Mouse (Mus musculus) telencephalon, adult 2 months (tissue): Measurements from ENCODE around the gene Tat.

ENCODE experiments used
- DNase-seq: peaks from one replicate; pipeline ENCODE4 v3.0.0-alpha.2; 2011; ENCODE audit warnings: low read depth, low spot score

The Tat gene

GRCm38 (mm10) chr8:109990224-109990623, at the start of gene Tat:
TSS of gene Tat (plus strand) at chr8:109990437.
- DNase-seq, result no peak

GRCm38 (mm10) chr8:109941606-109942360, 48.5 kb upstream of the Tat start:
- no peak for DNase-seq

GRCm38 (mm10) chr8:109945153-109945632, 45.0 kb upstream of the Tat start:
- no peak for DNase-seq

- no peak for DNase-seq
Measured at GRCm38 (mm10) chr8:109945694-109946093, 44.5 kb upstream of the Tat start.

GRCm38 (mm10) chr8:109946272-109946671, 44.0 kb upstream of the Tat start:
- no peak for DNase-seq

GRCm38 (mm10) chr8:109947447-109948284, 42.6 kb upstream of the Tat start:
- DNase-seq, result no peak

DNA sequence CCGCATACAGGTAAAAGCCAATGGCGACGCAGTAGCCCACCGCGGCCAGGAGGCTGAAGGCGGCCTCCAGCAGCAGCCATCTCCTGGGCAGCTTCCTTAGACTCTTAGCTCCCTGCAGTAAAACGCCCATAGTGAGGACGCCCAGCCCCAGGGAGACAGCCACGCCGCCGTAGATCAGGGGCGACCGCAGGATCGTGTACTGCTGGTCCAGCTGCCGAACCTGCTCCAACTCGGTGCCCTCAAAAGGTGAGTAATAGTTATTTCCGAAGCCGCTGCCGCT, 42.0 kb upstream of the Tat start:
- DNase-seq, result no peak

DNA sequence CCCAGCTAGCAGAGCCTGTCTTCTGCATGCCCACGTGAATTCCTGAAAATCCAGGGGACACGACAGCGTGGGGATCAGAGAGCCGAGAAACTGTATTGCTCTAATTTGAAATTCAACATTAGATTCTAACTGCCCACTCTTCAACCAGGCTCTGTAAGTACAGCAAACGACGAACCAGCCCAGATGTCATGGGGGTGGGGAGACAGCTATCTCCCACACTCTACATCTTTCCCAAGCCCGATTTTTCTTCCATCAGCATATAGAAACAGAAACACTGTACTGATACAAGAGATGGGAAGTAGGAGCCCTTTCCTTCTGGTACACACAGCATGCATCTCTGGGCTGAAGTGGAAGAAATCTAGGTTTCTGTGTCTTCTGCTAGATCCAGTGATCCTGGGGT, 38.1 kb upstream of the Tat start:
- peak; percentile 81 for DNase-seq

DNA sequence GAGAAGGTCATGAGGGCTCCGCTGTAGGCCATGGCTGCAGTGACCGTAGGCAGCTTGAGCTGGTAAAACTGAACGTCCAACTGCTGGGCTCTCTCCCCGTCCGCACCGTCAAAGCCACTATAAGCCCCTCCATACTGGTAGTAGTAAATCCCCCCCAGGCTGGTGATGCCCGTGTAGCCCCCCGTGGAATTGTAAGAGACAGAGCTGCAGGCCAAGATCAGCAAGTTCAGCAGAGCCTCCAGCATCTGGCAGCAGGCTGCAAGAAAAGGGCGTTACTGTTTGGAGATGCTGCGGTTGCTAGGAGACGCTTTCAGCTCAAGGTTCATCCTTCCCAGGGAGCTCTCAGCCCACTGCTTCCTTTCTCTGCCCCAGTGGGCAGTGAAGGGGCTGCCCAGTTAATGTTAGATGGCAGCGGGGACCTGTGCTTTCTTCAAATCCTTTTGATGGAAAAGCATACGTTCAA, 35.7 kb upstream of the Tat start:
- DNase-seq, result no peak

GRCm38 (mm10) chr8:109957167-109958028, 32.8 kb upstream of the Tat start:
- DNase-seq, result no peak

- no peak for DNase-seq
Measured at GRCm38 (mm10) chr8:109958036-109958655, 32.1 kb upstream of the Tat start.

DNA sequence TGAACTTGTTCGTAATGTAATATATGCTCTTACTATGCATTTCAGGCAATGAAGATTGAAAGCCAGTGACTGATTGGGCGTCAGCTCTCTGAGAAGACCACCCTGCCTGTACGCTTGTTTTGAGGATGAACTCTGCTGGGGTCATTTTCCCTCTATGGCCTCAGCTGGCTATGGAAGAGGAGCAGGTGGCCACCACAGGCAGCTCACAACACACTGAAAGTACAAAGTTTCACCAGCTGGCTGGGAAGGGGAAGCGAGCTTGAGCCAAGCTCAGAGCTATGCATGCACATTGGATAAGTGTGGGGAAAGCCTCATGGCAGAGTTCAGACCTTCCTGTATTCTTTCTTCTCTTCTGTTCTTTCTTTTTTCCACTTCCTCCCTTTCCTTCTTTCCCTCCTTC, 31.1 kb upstream of the Tat start:
- no peak for DNase-seq

GRCm38 (mm10) chr8:109961693-109962367, 28.4 kb upstream of the Tat start, which contains the start of gene Marveld3:
TSS of gene Marveld3 (minus strand) at chr8:109962203.
- no peak for DNase-seq

DNA sequence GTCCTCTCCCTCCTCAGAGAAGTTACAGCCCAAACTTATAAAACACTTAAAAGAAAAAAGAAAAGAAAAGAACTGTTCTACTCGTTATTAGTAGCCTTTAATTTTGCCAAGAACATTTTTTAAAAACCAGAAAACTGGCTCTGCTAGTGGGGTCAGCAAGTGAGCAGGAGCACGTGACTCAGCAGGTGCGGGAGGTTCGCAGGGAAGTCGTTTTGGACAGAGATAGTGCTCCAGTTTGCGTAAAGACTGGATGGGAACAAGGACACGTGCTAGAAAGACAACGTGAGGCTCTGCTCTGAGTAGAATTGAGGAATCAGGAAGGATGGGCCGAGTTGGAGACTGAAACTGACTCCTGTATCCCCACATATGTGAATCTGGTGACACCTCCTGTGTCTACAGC, 27.3 kb upstream of the Tat start:
- DNase-seq, result no peak

DNA sequence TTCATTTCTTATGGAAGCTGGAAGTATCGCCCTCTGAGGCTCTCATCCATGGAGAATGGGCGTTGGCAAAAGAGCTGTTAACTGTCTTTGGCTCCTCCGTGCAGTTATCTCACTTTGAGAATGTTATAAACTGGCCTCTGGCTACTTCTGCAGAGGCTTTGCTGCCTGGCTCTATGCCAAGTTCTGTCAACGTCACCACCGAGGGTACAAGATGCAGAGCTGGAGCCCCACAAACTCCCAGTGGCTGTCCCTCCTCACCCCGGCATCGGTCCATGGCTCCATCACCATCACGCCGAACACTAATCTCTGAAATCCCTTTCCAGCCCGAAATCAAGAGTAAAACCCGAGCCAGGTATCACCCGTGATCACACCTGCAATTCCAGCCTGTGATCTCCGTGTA, 26.8 kb upstream of the Tat start:
- DNase-seq, result no peak

GRCm38 (mm10) chr8:109964106-109964505, 26.1 kb upstream of the Tat start:
- DNase-seq, result no peak

- DNase-seq, result no peak
Measured at GRCm38 (mm10) chr8:109968837-109969236, 21.4 kb upstream of the Tat start.

DNA sequence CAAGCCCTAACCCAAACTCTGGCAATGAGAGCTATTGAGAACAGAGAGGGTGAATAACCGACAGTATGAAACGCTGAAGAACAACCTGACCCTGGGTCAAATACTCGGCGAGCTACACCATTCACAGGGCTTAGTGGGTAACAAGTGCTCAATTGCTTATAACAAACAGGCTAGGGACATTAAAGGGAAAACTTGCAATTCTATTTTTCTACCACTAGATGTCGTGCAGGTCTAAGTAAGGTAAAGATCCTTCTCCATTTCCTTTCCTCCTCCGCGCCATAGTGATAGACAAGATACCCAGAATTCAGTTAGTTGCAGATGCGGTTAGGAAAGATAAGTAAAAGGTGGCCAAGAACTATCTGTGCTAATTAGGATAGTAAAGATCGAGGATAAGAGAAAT, 19.9 kb upstream of the Tat start:
- peak; percentile 73 for DNase-seq

- no peak for DNase-seq
Measured at GRCm38 (mm10) chr8:109972901-109973300, 17.3 kb upstream of the Tat start.

DNA sequence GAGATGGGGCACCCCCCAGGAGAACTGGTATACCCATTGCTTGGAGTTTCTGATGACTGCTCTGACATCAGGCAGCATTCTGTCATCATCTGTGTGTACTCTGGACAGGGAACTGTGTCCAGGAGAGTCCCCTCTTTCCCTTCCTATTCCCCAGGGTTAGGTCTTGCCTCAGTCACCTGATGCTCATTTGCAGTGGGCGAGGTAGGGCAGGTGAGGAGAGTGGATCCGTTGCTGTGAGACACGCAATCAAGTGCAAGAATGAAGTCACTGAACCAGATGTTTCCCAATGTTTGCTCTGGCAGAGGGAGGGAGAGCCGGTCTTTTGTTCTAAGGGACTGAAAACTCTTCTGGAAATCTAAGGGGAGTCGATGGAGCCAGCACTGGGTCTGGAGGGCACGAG, 10.9 kb upstream of the Tat start:
- DNase-seq, result no peak
